Mouse (Mus musculus): ENCODE measurements at regions not wholly inside any gene's neighbourhood (a gene's known extent, or its start where the extent isn't known, plus 50 kb on each side); places are given as distances from the start of the nearest gene placed in this dataset.
A peak's percentile ranks its signal among the peaks of the same experiment; 100 is the strongest.
"Not testable (repeated sequence)": the region's sequence is repeated elsewhere in the genome, so short reads cannot be mapped to it uniquely, and the experiment has no call there.

DNA sequence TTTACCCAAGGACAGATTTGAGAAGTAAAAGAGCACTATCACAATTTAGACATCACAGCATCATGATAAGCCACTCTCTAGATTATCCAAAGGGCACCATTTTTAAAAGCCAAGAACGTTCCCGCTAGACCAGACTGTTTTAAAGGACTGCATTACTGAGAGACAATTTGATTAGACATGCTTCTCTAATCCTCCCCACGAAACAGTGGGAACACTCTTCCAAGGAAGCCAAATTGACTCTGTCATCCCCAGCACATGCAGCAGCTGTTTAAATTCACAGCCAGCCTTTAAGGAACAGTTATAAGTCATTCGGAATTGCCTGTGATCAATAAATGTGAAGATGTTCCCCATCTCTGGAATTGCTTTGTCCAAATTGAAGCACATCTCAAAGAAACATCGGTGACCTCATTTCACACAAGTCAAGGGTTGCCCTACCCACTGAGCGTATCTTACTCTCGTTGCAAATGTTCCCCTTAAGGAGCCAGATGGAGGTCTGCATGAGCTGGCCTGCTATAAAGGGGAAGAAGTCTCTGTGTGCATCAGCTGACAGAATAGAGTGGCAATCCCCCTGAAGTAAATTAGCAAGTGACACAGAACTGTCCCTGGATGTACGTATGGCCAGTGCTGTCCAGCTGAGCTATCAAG lies 393.2 kb downstream of the Pid1 start:
- H3K9ac ChIP-seq (ENCODE audit: low read depth, low read length): no peak overlapping the region
- no peak for DNase-seq (ENCODE audit: low spot score)
- WGBS: 78% methylated on average over 8 of the region's 8 CpGs
- H3K9me3 ChIP-seq (replicated peaks; ENCODE audit: low read length): no peaks in the 10 kb centered on the region
- no peak overlapping the region for H3K4me3 ChIP-seq (replicated peaks; ENCODE audit: low read depth, low read length)
- no peaks in the 10 kb centered on the region for H3K4me1 ChIP-seq (replicated peaks; ENCODE audit: insufficient read depth, low read length)
- ATAC-seq (replicated peaks; ENCODE audit: low FRiP score, low read depth): no peak
- H3K27ac ChIP-seq: no peak overlapping the region
- H3K27me3 ChIP-seq (ENCODE audit: insufficient read depth, low read length): no peaks in the 10 kb centered on the region
- no peaks in the 10 kb centered on the region for H3K36me3 ChIP-seq (ENCODE audit: insufficient read depth, low read length)
- no peak overlapping the region for H3K4me2 ChIP-seq (ENCODE audit: low read length)
- no peak for TF ChIP-seq CTCF (IDR thresholded peaks at IDR 0.05; ENCODE audit: low read depth)

DNA sequence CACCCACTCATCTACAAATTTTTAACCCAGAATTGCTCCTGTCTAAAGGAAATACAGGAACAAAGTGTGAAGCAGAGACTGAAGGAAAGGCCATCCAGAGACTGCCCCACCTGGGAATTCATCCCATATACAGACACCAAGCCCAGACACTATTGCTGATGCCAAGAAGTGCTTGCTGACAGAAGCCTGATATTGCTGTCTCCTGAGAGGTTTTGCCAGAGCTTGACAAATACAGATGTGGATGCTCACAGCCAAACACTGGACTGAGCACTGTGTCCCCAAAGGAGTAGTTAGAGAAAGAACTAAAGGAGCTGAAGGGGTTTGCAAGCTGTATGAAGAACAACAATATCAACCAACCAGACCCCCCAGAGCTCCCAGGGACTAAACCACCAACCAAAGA lies 399.3 kb downstream of the Pid1 start:
- not testable (repeated sequence) for DNase-seq (ENCODE audit: low spot score); H3K9me3 ChIP-seq (replicated peaks; ENCODE audit: low read length); H3K4me2 ChIP-seq (ENCODE audit: low read length); H3K36me3 ChIP-seq (ENCODE audit: insufficient read depth, low read length); H3K4me1 ChIP-seq (replicated peaks; ENCODE audit: insufficient read depth, low read length); ATAC-seq (replicated peaks; ENCODE audit: low FRiP score, low read depth); H3K27me3 ChIP-seq (ENCODE audit: insufficient read depth, low read length); H3K9ac ChIP-seq (ENCODE audit: low read depth, low read length); H3K27ac ChIP-seq; H3K4me3 ChIP-seq (replicated peaks; ENCODE audit: low read depth, low read length)

GRCm38 (mm10) chr1:83961761-83962160 lies 402.2 kb downstream of the Pid1 start:
- no peak for ATAC-seq (replicated peaks; ENCODE audit: low FRiP score, low read depth)
- Histone ChIP-seq H3K4me1 (replicated peaks; ENCODE audit: insufficient read depth, low read length) (no peaks in the 10 kb centered on the region), H3K27ac (no peak overlapping the region), H3K9me3 (replicated peaks; ENCODE audit: low read length) (no peaks in the 10 kb centered on the region), H3K36me3 (ENCODE audit: insufficient read depth, low read length) (no peaks in the 10 kb centered on the region), H3K4me3 (replicated peaks; ENCODE audit: low read depth, low read length) (no peak overlapping the region), H3K4me2 (ENCODE audit: low read length) (no peak overlapping the region), H3K27me3 (ENCODE audit: insufficient read depth, low read length) (no peaks in the 10 kb centered on the region), H3K9ac (ENCODE audit: low read depth, low read length) (no peak overlapping the region)
- peak; percentile 9 for DNase-seq (ENCODE audit: low spot score)
- TF ChIP-seq CTCF (IDR thresholded peaks at IDR 0.05; ENCODE audit: low read depth): no peak
- 71% methylated on average over 2 of the region's 2 CpGs for WGBS

DNA sequence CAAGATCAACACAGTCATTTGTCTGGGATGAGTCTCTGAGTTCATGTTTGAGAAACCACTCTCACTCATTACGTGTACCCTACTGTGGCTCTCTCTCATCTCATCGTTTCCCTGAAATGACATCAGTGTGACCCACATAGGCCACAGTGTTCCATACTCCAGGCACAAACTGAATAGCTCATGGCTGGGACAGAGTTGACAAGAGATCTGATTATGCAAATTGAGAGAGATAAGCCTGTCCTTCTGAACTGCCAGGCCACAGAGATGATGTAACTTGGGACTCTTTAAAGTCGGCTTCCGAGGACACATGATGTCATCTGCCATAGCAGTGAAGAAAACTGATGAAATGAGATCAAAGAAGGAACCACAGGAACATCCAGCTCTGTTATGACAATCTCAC lies 404.2 kb downstream of the Pid1 start:
- TF ChIP-seq CTCF (IDR thresholded peaks at IDR 0.05; ENCODE audit: low read depth): no peak
- no peak overlapping the region for H3K4me3 ChIP-seq (replicated peaks; ENCODE audit: low read depth, low read length)

DNA sequence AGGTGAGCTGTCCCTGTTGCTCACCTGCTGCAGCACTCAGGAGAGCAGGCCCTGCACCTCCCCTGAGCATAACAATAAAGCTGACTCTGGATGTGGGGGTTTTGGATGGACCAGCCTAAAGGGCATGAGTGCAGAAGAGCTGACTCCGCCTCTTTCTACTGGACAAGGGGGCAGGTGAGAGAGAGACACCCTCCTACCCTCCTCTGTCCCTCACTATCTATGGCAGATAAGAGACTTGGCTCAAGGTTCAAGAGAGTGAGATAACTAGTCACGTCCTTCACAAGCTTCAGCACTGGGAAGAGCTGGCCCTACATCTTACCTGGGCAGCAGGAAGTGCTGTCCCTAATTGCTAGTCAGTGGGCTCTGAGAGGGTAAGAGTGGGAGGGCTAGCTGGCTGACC lies 441.1 kb downstream of the Pid1 start:
- ATAC-seq (replicated peaks; ENCODE audit: low FRiP score, low read depth) (no peak), DNase-seq (ENCODE audit: low spot score) (no peak)
- H3K9me3 ChIP-seq (replicated peaks; ENCODE audit: low read length): no peaks in the 10 kb centered on the region
- no peaks in the 10 kb centered on the region for H3K36me3 ChIP-seq (ENCODE audit: insufficient read depth, low read length)
- H3K27me3 ChIP-seq (ENCODE audit: insufficient read depth, low read length): no peaks in the 10 kb centered on the region
- no peak overlapping the region for H3K4me2 ChIP-seq (ENCODE audit: low read length)
- no peaks in the 10 kb centered on the region for H3K4me1 ChIP-seq (replicated peaks; ENCODE audit: insufficient read depth, low read length)
- H3K9ac ChIP-seq (ENCODE audit: low read depth, low read length): no peak overlapping the region
- no peak overlapping the region for H3K4me3 ChIP-seq (replicated peaks; ENCODE audit: low read depth, low read length)
- no peak for TF ChIP-seq CTCF (IDR thresholded peaks at IDR 0.05; ENCODE audit: low read depth)
- H3K27ac ChIP-seq: no peak overlapping the region
- 85% methylated on average over 2 of the region's 2 CpGs for WGBS

More for the DNA sequence above, 404.2 kb downstream of the Pid1 start:
- DNase-seq (ENCODE audit: low spot score) (no peak), ATAC-seq (replicated peaks; ENCODE audit: low FRiP score, low read depth) (no peak)
- Histone ChIP-seq H3K4me2 (ENCODE audit: low read length) (no peak overlapping the region), H3K27ac (no peak overlapping the region), H3K9me3 (replicated peaks; ENCODE audit: low read length) (no peaks in the 10 kb centered on the region), H3K4me1 (replicated peaks; ENCODE audit: insufficient read depth, low read length) (no peaks in the 10 kb centered on the region), H3K27me3 (ENCODE audit: insufficient read depth, low read length) (no peaks in the 10 kb centered on the region), H3K9ac (ENCODE audit: low read depth, low read length) (no peak overlapping the region), H3K36me3 (ENCODE audit: insufficient read depth, low read length) (no peaks in the 10 kb centered on the region)
- 84% methylated on average over 4 of the region's 4 CpGs for WGBS

DNA sequence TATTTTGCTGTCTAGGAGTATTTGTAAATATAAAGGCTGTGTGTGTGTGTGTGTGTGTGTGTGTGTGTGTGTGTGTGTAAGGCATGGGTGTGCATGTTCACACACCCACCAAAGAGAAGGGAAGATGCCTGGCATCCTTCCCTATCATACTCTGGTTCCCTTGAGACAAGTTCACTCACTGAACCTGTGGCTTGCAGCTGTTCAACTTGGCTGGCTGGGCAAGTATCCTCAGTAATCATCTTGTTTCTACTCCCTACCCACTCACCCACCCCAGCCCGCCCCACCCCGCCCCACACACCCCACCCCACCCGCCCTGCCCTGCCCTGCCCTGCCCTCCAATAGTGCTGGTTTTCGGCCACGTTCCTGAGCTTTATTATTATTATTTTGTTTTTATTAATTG lies 448.5 kb downstream of the Pid1 start:
- Histone ChIP-seq H3K9ac (ENCODE audit: low read depth, low read length) (no peak overlapping the region), H3K4me2 (ENCODE audit: low read length) (no peak overlapping the region), H3K27me3 (ENCODE audit: insufficient read depth, low read length) (no peaks in the 10 kb centered on the region), H3K4me3 (replicated peaks; ENCODE audit: low read depth, low read length) (no peak overlapping the region), H3K27ac (no peak overlapping the region), H3K36me3 (ENCODE audit: insufficient read depth, low read length) (no peaks in the 10 kb centered on the region), H3K9me3 (replicated peaks; ENCODE audit: low read length) (no peaks in the 10 kb centered on the region), H3K4me1 (replicated peaks; ENCODE audit: insufficient read depth, low read length) (no peaks in the 10 kb centered on the region)
- 87% methylated on average over 5 of the region's 5 CpGs for WGBS
- no peak for TF ChIP-seq CTCF (IDR thresholded peaks at IDR 0.05; ENCODE audit: low read depth)
- DNase-seq (ENCODE audit: low spot score): no peak
- ATAC-seq (replicated peaks; ENCODE audit: low FRiP score, low read depth): no peak

- Histone ChIP-seq H3K4me1 (replicated peaks; ENCODE audit: insufficient read depth, low read length) (peaks cover 7% of the 10 kb centered on the region; the same call in 1 of the 2 replicates), H3K9ac (ENCODE audit: low read depth, low read length) (no peak overlapping the region), H3K4me2 (ENCODE audit: low read length) (no peak overlapping the region), H3K36me3 (ENCODE audit: insufficient read depth, low read length) (no peaks in the 10 kb centered on the region), H3K27me3 (ENCODE audit: insufficient read depth, low read length) (no peaks in the 10 kb centered on the region), H3K27ac (no peak overlapping the region), H3K4me3 (replicated peaks; ENCODE audit: low read depth, low read length) (no peak overlapping the region), H3K9me3 (replicated peaks; ENCODE audit: low read length) (no peaks in the 10 kb centered on the region)
- 42% methylated on average over 3 of the region's 3 CpGs for WGBS
- ATAC-seq (replicated peaks; ENCODE audit: low FRiP score, low read depth): no peak
- peak; percentile 9 for DNase-seq (ENCODE audit: low spot score)
- TF ChIP-seq CTCF (IDR thresholded peaks at IDR 0.05; ENCODE audit: low read depth): no peak
Observed at GRCm38 (mm10) chr1:83907347-83907746, 456.6 kb downstream of the Pid1 start.

Measured in kidney, postnatal 0 days (tissue).